Mouse (Mus musculus) embryonic fibroblast, embryonic 13.5 days (primary cell): ENCODE data around the gene Gm14214. TPM values are rescaled to one million over a fixed set of nuclear protein-coding genes. Genes with fewer than 3 reads are reported as not detected.

ENCODE experiments used
- H3K27ac ChIP-seq: 2 replicates; pipeline ENCODE4 v1.5.1; 2012; ENCODE audit warnings: low read length, control low read depth, inconsistent platforms; ENCODE audit not compliant: insufficient read depth
- H3K4me1 ChIP-seq: 2 replicates; pipeline ENCODE4 v1.6.1; 2011; ENCODE audit warnings: low read length; ENCODE audit not compliant: control insufficient read depth, insufficient read depth
- H3K4me3 ChIP-seq: 2 replicates; pipeline ENCODE4 v1.5.1; 2011; ENCODE audit warnings: mild to moderate bottlenecking, control low read depth, low read length; ENCODE audit not compliant: insufficient read depth
- CTCF ChIP-seq: IDR thresholded peaks from 2 replicates; pipeline ENCODE4 v1.5.1; 2011; ENCODE audit warnings: mild to moderate bottlenecking, control low read depth, low read length, moderate library complexity, borderline replicate concordance; ENCODE audit not compliant: insufficient read depth
- POLR2A ChIP-seq: IDR thresholded peaks from 2 replicates; pipeline ENCODE4 v1.6.1; 2011; ENCODE audit warnings: low read depth, mild to moderate bottlenecking, control low read depth, low read length, moderate library complexity
- polyA plus RNA-seq: library from polyadenylated mRNA; stranded (reverse); fragments of >200 nt; gene quantifications from 2 replicates; pipeline ENCODE4 v1.2.4, GENCODE M21; 2011; ENCODE audit warnings: low read depth; ENCODE audit not compliant: missing spikeins, insufficient read length

The Gm14214 gene
- polyA plus RNA-seq = not detected in 2 replicates

GRCm38 (mm10) chr2:154769930-154770329 is at the start of gene Gm14214:
TSS of gene Gm14214 (minus strand) at chr2:154770030.
- Histone ChIP-seq H3K4me3 (no peak within 1 kb of the TSS), H3K27ac (no peak within 1 kb of the TSS), H3K4me1 (no peaks in the 10 kb centered on the region)
- no peak for TF ChIP-seq POLR2A
- no peak for TF ChIP-seq CTCF

GRCm38 (mm10) chr2:154818599-154818998 is 48.8 kb upstream of the Gm14214 start:
- H3K27ac ChIP-seq = no peak overlapping the region
- no peak for TF ChIP-seq CTCF
- TF ChIP-seq POLR2A = no peak
- H3K4me1 ChIP-seq = peaks cover 18% of the 10 kb centered on the region
- H3K4me3 ChIP-seq = no peak overlapping the region

- peaks cover 18% of the 10 kb centered on the region for H3K4me1 ChIP-seq
- H3K27ac ChIP-seq = no peak overlapping the region
- H3K4me3 ChIP-seq = no peak overlapping the region
- peak; percentile 21; the same call in 1 of the 2 replicates for TF ChIP-seq CTCF
- no peak for TF ChIP-seq POLR2A
These were observed 48.0 kb upstream of the Gm14214 start for GRCm38 (mm10) chr2:154817788-154818187.

- H3K4me3 ChIP-seq = no peak overlapping the region
- H3K27ac ChIP-seq = no peak overlapping the region
- TF ChIP-seq POLR2A (no peak), CTCF (no peak)
- H3K4me1 ChIP-seq = peaks cover 18% of the 10 kb centered on the region
These were observed 47.3 kb upstream of the Gm14214 start for GRCm38 (mm10) chr2:154817089-154817488.

GRCm38 (mm10) chr2:154813426-154813825 is 43.6 kb upstream of the Gm14214 start:
- H3K4me1 ChIP-seq = peaks cover 22% of the 10 kb centered on the region
- no peak overlapping the region for H3K4me3 ChIP-seq
- H3K27ac ChIP-seq = no peak overlapping the region
- TF ChIP-seq POLR2A (no peak), CTCF (no peak)

GRCm38 (mm10) chr2:154810821-154811220 is 41.0 kb upstream of the Gm14214 start:
- Histone ChIP-seq H3K4me3 (no peak overlapping the region), H3K27ac (peak overlapping the region; percentile 92), H3K4me1 (peaks cover 21% of the 10 kb centered on the region)
- no peak for TF ChIP-seq CTCF
- TF ChIP-seq POLR2A = no peak

- TF ChIP-seq CTCF = no peak
- TF ChIP-seq POLR2A = no peak
- Histone ChIP-seq H3K27ac (peak overlapping the region; percentile 92), H3K4me3 (no peak overlapping the region), H3K4me1 (peaks cover 23% of the 10 kb centered on the region)
These were observed 39.4 kb upstream of the Gm14214 start for GRCm38 (mm10) chr2:154809107-154809762.

- Histone ChIP-seq H3K27ac (no peak overlapping the region), H3K4me3 (no peak overlapping the region), H3K4me1 (peaks cover 23% of the 10 kb centered on the region)
- no peak for TF ChIP-seq POLR2A
- no peak for TF ChIP-seq CTCF
These were observed 37.9 kb upstream of the Gm14214 start for GRCm38 (mm10) chr2:154807689-154808088.

- TF ChIP-seq POLR2A = no peak
- TF ChIP-seq CTCF = no peak
- Histone ChIP-seq H3K4me1 (peaks cover 10% of the 10 kb centered on the region), H3K27ac (peak overlapping the region; percentile 34; the same call in 1 of the 2 replicates), H3K4me3 (no peak overlapping the region)
These were observed 34.0 kb upstream of the Gm14214 start for GRCm38 (mm10) chr2:154803845-154804244.

GRCm38 (mm10) chr2:154803372-154803771 is 33.5 kb upstream of the Gm14214 start:
- 0 out of 2 replicates have a peak overlapping the region, but pooled peaks have one; percentile 18 for H3K27ac ChIP-seq
- H3K4me3 ChIP-seq = no peak overlapping the region
- H3K4me1 ChIP-seq = peaks cover 7% of the 10 kb centered on the region
- TF ChIP-seq CTCF (no peak), POLR2A (no peak)
